Mouse (Mus musculus) neural tube, embryonic 12.5 days (tissue): ENCODE measurements around the gene Aars. TPM values are rescaled to one million over a fixed set of nuclear protein-coding genes. Genes with fewer than 3 reads are reported as not detected.
"Not testable (repeated sequence)": the region's sequence is repeated elsewhere in the genome, so short reads cannot be mapped to it uniquely, and the experiment has no call there.

Source experiments
- ATAC-seq: fragments of 200-750 bp; cut with Nextera tagmentation; 2 replicates; pipeline ENCODE4 v1.8.0; 2017; ENCODE audit warnings: low read depth, mild to moderate bottlenecking, moderate TSS enrichment, moderate library complexity; ENCODE audit not compliant: low FRiP score
- H3K27ac ChIP-seq: fragments of 300-500 bp; sonication (generic); 2 replicates; pipeline ENCODE4 v1.5.1; 2016
- H3K27me3 ChIP-seq: fragments of 300-500 bp; sonication (generic); replicated peaks from 2 replicates; pipeline ENCODE4 v1.6.1; 2016; ENCODE audit warnings: mild to moderate bottlenecking
- H3K36me3 ChIP-seq: fragments of 300-500 bp; sonication (generic); 2 replicates; pipeline ENCODE4 v1.6.1; 2016; ENCODE audit warnings: mild to moderate bottlenecking
- H3K4me1 ChIP-seq: fragments of 300-500 bp; sonication (generic); 2 replicates; pipeline ENCODE4 v1.6.1; 2016
- H3K4me2 ChIP-seq: fragments of 300-500 bp; sonication (generic); replicated peaks from 2 replicates; pipeline ENCODE4 v1.6.1; 2016; ENCODE audit warnings: mild to moderate bottlenecking
- H3K4me3 ChIP-seq: fragments of 300-500 bp; sonication (generic); 2 replicates; pipeline ENCODE4 v1.5.1; 2016
- H3K9ac ChIP-seq: fragments of 300-500 bp; sonication (generic); 2 replicates; pipeline ENCODE4 v1.6.1; 2016; ENCODE audit warnings: mild to moderate bottlenecking
- H3K9me3 ChIP-seq: fragments of 300-500 bp; sonication (generic); 2 replicates; pipeline ENCODE4 v1.6.1; 2016; ENCODE audit warnings: mild to moderate bottlenecking
- WGBS: fragments of 180-500 bp; shearing (Covaris S2); methylation state at CpG from one replicate; pipeline ENCODE4 v1.1.7; 2016; 5-methylcytosine and 5-hydroxymethylcytosine counted together
- polyA plus RNA-seq: library from polyadenylated mRNA; unstranded; fragments of >200 nt; fragmentation: Nextera tagmentation; extraction: Ambion mirVana; gene quantifications from 2 replicates; pipeline ENCODE4 v1.2.1, GENCODE M21; 2016

The Aars gene
- polyA plus RNA-seq, 1 experiment from 2014 or later: 83.8 TPM

GRCm38 (mm10) chr8:111056158-111056663, 23.3 kb downstream of the Aars start, which contains the start of gene Exosc6:
Exosc6 (plus strand) TSS chr8:111056339.
- peaks cover 46% of the 10 kb centered on the region for H3K36me3 ChIP-seq
- peak within 1 kb of the TSS; percentile 99 for H3K4me2 ChIP-seq
- peak within 1 kb of the TSS; percentile 90 for H3K9ac ChIP-seq
- H3K4me3 ChIP-seq: peak within 1 kb of the TSS; percentile 98
- H3K4me1 ChIP-seq: peaks cover 18% of the 10 kb centered on the region
- H3K27me3 ChIP-seq: no peaks in the 10 kb centered on the region
- ATAC-seq: peak; percentile 90
- H3K9me3 ChIP-seq: no peaks in the 10 kb centered on the region
- 1% methylated on average over 68 of the region's 68 CpGs for WGBS
- H3K27ac ChIP-seq: 0 out of 2 replicates have a peak within 1 kb of the TSS, but pooled peaks have one; percentile 15

GRCm38 (mm10) chr8:111056691-111057293, 23.8 kb downstream of the Aars start:
- ATAC-seq: peak; percentile 19; the same call in 1 of the 2 replicates
- 2% methylated on average over 51 of the region's 63 CpGs for WGBS
- 0 out of 2 replicates have a peak overlapping the region, but pooled peaks have one; percentile 15 for H3K27ac ChIP-seq

GRCm38 (mm10) chr8:111058946-111059572, 26.1 kb downstream of the Aars start:
- H3K9me3 ChIP-seq: no peaks in the 10 kb centered on the region
- no peak overlapping the region for H3K9ac ChIP-seq
- no peak for ATAC-seq
- 45% methylated on average over 2 of the region's 2 CpGs for WGBS
- H3K27me3 ChIP-seq: no peaks in the 10 kb centered on the region
- H3K36me3 ChIP-seq: peaks cover 18% of the 10 kb centered on the region
- H3K4me3 ChIP-seq: no peak overlapping the region
- H3K27ac ChIP-seq: no peak overlapping the region
- peaks cover 24% of the 10 kb centered on the region for H3K4me1 ChIP-seq
- H3K4me2 ChIP-seq: no peak overlapping the region

More at GRCm38 (mm10) chr8:111056691-111057293, 23.8 kb downstream of the Aars start:
- Histone ChIP-seq H3K4me3 (peak overlapping the region; percentile 98), H3K4me1 (peaks cover 24% of the 10 kb centered on the region), H3K36me3 (peaks cover 40% of the 10 kb centered on the region), H3K4me2 (peak overlapping the region; percentile 99), H3K9ac (peak overlapping the region; percentile 90), H3K9me3 (no peaks in the 10 kb centered on the region), H3K27me3 (no peaks in the 10 kb centered on the region)

DNA sequence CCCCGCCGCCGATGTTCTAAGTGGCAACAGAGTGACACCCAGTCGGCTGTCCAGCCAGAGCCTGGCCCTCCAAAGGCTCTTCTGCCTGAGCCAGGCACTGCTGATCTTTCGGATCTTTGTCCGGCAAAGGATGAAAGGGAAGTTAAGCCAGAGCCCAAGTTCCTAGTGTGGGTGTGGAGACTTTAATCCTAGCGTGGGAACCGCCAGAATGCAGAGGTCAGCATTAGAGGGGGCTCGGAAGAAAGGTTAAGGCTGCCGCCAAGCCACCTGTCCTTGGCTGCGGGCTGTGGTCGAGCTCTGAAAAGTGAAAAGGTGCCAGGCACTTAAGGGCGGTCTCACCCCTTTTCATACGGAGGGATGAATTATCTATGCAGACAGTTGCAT, 28.7 kb downstream of the Aars start:
- peak overlapping the region; percentile 76 for H3K4me2 ChIP-seq

GRCm38 (mm10) chr8:111062072-111062757, 29.3 kb downstream of the Aars start:
- Histone ChIP-seq H3K36me3 (no peaks in the 10 kb centered on the region), H3K4me2 (peak overlapping the region; percentile 76), H3K9ac (peak overlapping the region; percentile 65), H3K9me3 (no peaks in the 10 kb centered on the region), H3K4me1 (peaks cover 19% of the 10 kb centered on the region), H3K27me3 (no peaks in the 10 kb centered on the region), H3K27ac (no peak overlapping the region), H3K4me3 (peak overlapping the region; percentile 54)
- ATAC-seq: peak; percentile 80
- under 1% methylated on average over 27 of the region's 27 CpGs for WGBS

More for the DNA sequence above, 28.7 kb downstream of the Aars start:
- peak overlapping the region; percentile 54 for H3K4me3 ChIP-seq
- no peaks in the 10 kb centered on the region for H3K9me3 ChIP-seq
- H3K4me1 ChIP-seq: peaks cover 24% of the 10 kb centered on the region
- H3K36me3 ChIP-seq: no peaks in the 10 kb centered on the region
- H3K27ac ChIP-seq: no peak overlapping the region
- H3K9ac ChIP-seq: peak overlapping the region; percentile 65
- WGBS: 1% methylated on average over 14 of the region's 14 CpGs
- ATAC-seq: peak; percentile 37
- H3K27me3 ChIP-seq: no peaks in the 10 kb centered on the region

- no peak for ATAC-seq
- Histone ChIP-seq H3K36me3 (no peaks in the 10 kb centered on the region), H3K9me3 (no peaks in the 10 kb centered on the region), H3K27ac (no peak overlapping the region), H3K9ac (no peak overlapping the region), H3K4me2 (peak overlapping the region; percentile 76), H3K27me3 (no peaks in the 10 kb centered on the region), H3K4me1 (peaks cover 12% of the 10 kb centered on the region), H3K4me3 (no peak overlapping the region)
- WGBS: 53% methylated on average over 2 of the region's 2 CpGs
These were observed 29.9 kb downstream of the Aars start for GRCm38 (mm10) chr8:111062893-111063292.

DNA sequence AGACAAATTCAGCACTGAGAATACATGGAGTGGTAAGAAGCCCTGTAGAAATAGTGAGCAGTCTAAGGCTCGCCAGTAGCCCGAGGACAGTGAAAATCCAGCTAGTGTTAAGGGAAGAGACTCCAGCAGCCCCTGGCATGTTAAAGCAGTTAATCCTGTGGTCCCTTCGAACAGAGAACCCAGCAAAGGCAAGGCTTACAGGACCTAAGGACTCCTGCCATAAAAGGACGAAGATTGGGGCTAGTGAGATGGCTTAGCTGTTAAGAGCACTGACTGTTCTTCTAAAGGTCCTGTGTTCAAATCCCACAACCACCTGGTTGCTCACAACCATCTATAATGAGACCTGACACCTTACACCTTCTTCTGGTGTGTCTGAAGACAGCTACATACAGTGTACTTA, 33.4 kb downstream of the Aars start:
- ATAC-seq: no peak
- H3K4me2 ChIP-seq: no peak overlapping the region
- no peak overlapping the region for H3K27ac ChIP-seq
- H3K4me3 ChIP-seq: no peak overlapping the region
- no peaks in the 10 kb centered on the region for H3K9me3 ChIP-seq
- WGBS: 70% methylated on average over 4 of the region's 4 CpGs
- H3K27me3 ChIP-seq: no peaks in the 10 kb centered on the region
- peaks cover 5% of the 10 kb centered on the region for H3K4me1 ChIP-seq
- H3K9ac ChIP-seq: no peak overlapping the region
- H3K36me3 ChIP-seq: no peaks in the 10 kb centered on the region

DNA sequence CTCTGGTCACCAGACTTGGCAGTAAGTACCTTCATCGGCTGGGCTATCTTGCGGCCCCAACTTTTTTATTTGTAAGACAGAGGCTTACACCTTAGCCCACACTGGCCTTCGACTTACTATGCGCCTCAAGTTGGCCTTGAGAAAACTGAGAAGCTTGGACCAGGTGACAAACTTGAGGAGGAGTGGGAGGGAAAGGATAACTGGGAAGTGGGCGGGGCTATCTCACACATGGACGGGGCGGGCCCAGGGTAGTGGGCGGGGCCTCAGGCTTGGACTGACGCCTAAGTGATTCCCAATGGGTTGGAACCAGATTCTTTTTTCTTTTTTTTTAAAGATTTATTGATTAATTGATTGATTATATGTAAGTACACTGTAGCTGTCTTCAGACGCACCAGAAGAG, 34.5 kb downstream of the Aars start:
- H3K4me2 ChIP-seq: no peak overlapping the region
- no peak for ATAC-seq
- WGBS: 27% methylated on average over 10 of the region's 10 CpGs
- no peak overlapping the region for H3K4me3 ChIP-seq
- H3K4me1 ChIP-seq: no peaks in the 10 kb centered on the region
- no peaks in the 10 kb centered on the region for H3K9me3 ChIP-seq
- no peaks in the 10 kb centered on the region for H3K36me3 ChIP-seq
- no peak overlapping the region for H3K9ac ChIP-seq
- no peaks in the 10 kb centered on the region for H3K27me3 ChIP-seq
- no peak overlapping the region for H3K27ac ChIP-seq

GRCm38 (mm10) chr8:111068660-111069059, 35.7 kb downstream of the Aars start:
- not testable (repeated sequence) for H3K9me3 ChIP-seq, H3K4me1 ChIP-seq, H3K9ac ChIP-seq, ATAC-seq, H3K4me3 ChIP-seq, H3K27me3 ChIP-seq, H3K27ac ChIP-seq, H3K36me3 ChIP-seq, H3K4me2 ChIP-seq
- 97% methylated on average over 9 of the region's 9 CpGs for WGBS

- Histone ChIP-seq H3K9ac (no peak overlapping the region), H3K4me2 (no peak overlapping the region), H3K27ac (no peak overlapping the region), H3K4me3 (no peak overlapping the region), H3K4me1 (no peaks in the 10 kb centered on the region), H3K36me3 (no peaks in the 10 kb centered on the region), H3K9me3 (no peaks in the 10 kb centered on the region), H3K27me3 (no peaks in the 10 kb centered on the region; the same call in 1 of the 2 replicates)
- 81% methylated on average over 3 of the region's 3 CpGs for WGBS
- ATAC-seq: no peak
These were observed 43.0 kb downstream of the Aars start for GRCm38 (mm10) chr8:111075926-111076325.

- Histone ChIP-seq H3K4me3 (no peak overlapping the region), H3K27me3 (no peaks in the 10 kb centered on the region; the same call in 1 of the 2 replicates), H3K4me1 (peaks cover 7% of the 10 kb centered on the region), H3K27ac (no peak overlapping the region), H3K36me3 (no peaks in the 10 kb centered on the region), H3K9me3 (no peaks in the 10 kb centered on the region), H3K9ac (no peak overlapping the region), H3K4me2 (no peak overlapping the region)
- 71% methylated on average over 5 of the region's 5 CpGs for WGBS
- ATAC-seq: no peak
These were observed 46.5 kb downstream of the Aars start for GRCm38 (mm10) chr8:111079461-111079860.

GRCm38 (mm10) chr8:111079861-111080271, 46.9 kb downstream of the Aars start:
- ATAC-seq: no peak
- Histone ChIP-seq H3K4me2 (no peak overlapping the region), H3K9me3 (no peaks in the 10 kb centered on the region), H3K36me3 (no peaks in the 10 kb centered on the region), H3K27me3 (no peaks in the 10 kb centered on the region; the same call in 1 of the 2 replicates), H3K27ac (no peak overlapping the region), H3K9ac (no peak overlapping the region), H3K4me3 (no peak overlapping the region), H3K4me1 (peaks cover 7% of the 10 kb centered on the region)
- WGBS: 35% methylated on average over 6 of the region's 6 CpGs
